Mouse (Mus musculus) brain, adult 2 months (tissue): ENCODE data around the gene Foxj2.
A peak's percentile ranks its signal among the peaks of the same experiment; 100 is the strongest.

Experiments used
- DNase-seq: peaks from one replicate; pipeline ENCODE4 v3.0.0; 2011; ENCODE audit warnings: low read depth, low spot score

Gene Foxj2

DNA sequence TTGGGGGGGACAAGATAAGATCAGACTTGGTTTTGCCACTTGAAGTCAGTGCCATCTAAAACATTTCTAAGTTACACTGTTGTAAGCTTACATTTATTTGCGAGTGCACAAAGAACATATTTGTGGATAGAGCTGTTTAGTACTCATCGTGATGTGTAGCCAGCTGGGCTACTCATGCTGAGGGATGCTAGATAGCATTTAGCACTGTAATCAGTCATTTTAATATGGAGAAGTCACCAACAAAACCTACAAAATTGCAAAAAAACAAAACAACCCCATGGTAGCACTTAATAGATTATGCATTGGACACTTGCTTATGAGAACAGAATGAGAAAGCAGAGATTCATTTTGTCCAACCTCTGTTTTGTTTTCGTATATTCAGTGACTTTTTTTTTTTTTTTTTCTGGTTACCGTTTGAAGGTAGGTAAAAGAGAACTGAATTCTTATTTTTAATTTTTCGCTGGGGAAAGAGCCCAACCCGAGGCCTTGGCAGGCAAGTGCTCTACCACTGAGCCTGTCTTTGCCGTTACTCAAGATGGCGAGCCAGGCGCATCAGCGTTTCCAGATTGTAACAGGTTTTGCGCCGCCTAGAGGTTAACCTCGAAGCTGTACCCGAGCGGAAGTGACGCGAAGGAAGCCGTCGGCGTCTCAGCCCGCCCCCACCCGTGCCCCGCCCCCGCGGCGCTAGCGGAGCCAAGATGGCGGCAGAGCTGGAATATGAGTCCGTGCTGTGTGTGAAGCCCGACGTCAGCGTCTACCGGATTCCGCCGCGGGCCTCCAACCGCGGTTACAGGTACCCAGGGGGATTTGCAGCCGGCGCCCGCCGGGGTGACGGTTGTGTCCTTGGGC is 54.4 kb downstream of the Foxj2 start, which contains the start of gene Necap1:
TSS of gene Necap1 (plus strand) at position 604 of the 849 bp plus-strand sequence.
- DNase-seq = peak; percentile 99

DNA sequence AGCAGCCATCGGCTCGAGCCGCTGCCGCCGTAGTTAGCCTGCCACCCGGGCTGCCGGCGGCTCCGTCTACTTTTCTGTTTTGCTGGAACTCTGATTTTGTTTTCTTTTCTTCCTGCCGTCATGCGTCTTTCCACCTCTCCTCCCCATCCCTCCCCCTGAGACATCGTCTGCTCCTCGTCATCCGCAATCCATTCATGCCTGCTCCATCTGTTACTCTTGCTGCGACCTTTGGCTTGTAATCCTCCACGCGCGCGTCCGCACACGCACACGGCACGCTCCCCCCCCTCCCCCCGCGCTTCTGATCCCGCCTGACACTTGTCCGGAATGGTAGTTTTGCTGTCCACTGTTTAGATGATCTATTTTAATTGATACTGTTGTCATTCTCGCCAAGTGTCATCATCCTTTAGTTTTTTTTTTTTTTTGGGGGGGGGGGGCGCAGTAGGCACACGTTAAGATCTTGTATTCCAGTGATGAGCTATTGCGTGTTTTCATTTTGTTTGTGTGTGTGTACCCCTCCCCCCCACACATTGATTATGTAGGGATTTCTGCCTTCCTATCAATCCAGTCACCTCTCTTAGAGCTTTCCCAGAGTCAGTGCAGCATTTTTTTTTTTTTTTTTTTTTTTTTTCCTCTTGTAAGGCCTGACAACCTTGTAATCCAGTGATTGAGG is 55.1 kb downstream of the Foxj2 start:
- peak; percentile 90 for DNase-seq

DNA sequence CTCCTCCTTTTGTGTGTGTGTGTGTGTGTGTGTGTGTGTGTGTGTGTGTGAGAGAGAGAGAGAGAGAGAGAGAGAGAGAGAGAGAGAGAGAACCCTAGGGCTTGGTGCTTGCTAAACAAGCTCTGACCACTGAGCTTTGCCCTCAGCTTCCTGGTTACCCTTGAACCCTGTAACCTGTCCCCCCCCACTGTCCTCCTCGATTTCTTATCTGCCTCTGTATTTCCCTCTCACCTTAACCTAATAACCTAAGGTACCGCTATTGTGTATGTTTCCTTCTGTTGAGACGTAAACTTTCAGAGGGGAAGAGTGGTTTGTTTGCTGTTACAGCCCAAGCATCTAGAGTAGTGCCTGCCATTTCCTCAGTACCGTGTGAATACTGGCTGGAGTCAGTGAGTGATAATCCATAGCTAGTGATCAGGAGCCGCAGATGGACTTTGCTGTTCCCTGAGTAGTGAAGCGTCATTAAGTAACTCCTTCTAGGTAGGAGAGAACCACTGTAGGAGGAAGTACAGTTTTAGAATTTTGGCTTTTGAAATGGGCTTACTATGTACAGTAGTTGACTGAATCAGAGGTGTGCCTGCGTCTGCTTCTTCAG is 59.5 kb downstream of the Foxj2 start:
- DNase-seq = no peak

DNA sequence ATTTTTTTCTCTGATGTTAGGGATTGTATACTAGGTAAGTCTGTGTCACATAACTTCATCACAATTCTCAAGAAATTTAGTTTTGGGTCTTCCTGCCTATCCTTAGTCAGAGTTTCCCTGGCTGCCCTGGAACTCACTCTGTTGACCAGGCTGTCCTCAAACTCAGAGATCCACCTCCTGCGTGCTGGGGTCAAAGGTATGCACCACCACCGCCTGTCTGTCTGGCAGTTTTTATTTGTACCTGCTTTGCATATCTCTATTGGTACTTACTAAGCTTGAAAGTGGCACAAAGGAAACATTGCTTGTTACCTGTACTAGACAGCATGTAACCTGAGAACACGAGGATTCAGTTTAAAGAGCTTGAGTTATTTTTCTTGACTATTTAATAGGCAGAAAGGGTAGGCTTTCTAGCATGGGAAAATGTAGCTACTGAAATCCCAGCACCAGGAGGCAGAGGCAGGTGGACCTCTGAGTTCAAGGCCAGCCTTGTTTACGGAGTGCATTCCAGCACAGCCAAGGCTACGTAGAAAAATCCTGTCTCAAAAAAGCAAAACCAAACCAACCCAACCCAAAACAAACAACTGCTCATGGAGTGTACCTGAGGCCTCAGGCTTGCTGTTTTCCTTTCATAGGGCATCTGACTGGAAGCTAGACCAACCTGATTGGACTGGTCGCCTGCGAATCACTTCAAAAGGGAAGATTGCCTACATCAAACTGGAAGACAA is 60.2 kb downstream of the Foxj2 start:
- no peak for DNase-seq

GRCm38 (mm10) chr6:122881287-122881686 is 61.6 kb downstream of the Foxj2 start:
- DNase-seq = no peak

DNA sequence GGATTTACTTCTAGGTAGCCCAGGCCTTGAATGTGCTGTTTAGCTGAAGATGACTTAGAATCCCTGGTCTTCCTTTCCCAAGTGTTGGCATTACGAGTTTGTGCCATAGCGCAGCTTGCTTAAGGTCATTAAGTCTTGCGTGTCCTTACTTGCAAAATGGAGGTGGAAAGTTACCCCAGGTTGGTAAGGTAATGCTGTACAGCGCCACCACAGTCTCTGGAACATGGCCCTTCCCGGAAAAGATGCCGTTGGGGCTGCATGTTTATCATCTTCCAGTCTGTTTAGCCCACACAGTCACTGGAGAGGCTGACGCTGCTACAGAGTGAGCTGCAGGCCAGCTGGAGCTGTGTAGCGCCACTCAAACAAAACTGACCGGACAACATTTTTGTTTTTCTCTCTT is 63.9 kb downstream of the Foxj2 start:
- no peak for DNase-seq

- no peak for DNase-seq
Observed at GRCm38 (mm10) chr6:122889599-122889998, 69.9 kb downstream of the Foxj2 start.

DNA sequence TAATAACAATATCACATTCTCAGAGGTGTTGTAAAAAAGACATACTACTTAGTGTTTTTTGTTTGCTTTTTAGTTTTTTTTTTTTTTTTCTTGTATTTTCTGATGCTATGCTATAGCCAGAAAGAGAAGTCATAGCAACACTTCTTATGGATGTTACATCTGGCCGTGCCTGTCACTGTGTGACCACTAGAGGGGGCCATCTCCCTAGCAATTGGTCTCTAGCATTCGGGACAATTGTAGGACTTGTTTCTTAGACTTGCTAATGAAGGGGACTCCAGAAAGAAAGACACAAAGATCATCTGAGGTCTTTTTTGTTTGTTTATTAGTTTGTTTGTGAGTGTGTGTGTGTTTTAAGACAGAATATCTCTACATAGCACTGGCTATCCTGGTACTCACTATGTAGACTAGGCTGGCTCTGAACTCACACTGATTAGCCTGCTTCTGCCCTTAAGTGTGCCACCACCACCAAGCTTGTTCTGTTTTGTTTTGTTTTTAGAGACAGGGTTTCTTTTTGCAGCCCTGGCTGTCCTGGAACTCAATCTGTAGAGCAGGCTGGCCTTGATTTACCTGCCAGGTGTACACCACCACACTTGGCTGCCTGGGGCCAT is 72.8 kb downstream of the Foxj2 start:
- DNase-seq = peak; percentile 78
